Mouse (Mus musculus) adrenal gland, adult 2 months (tissue): ENCODE data around the gene Zfp524. TPM values are rescaled to one million over a fixed set of nuclear protein-coding genes. Genes with fewer than 3 reads are reported as not detected.
"Not testable (repeated sequence)": the region's sequence is repeated elsewhere in the genome, so short reads cannot be mapped to it uniquely, and the experiment has no call there.

Experiments
- DNase-seq: peaks from one replicate; pipeline ENCODE4 v3.0.0; 2021
- long read RNA-seq: library from polyadenylated mRNA; stranded (forward); transcript quantifications from one replicate; pipeline ENCODE4 v2.0.0, GENCODE M21; 2021
- polyA plus RNA-seq: library from polyadenylated mRNA; depleted of rRNA; stranded (reverse); fragments of >200 nt; gene quantifications from 2 replicates; pipeline ENCODE4 v1.2.3, GENCODE M21; 2012; rRNA removed
- total RNA-seq, 2 experiments: library from RNA; stranded (reverse); gene quantifications; 2 replicates each; pipeline ENCODE4 v1.2.3; 2021

Zfp524 gene
- total RNA-seq (10 to 100 TPM; 13.0 to 13.8 TPM), polyA plus RNA-seq (35.0 and 36.4 TPM in 2 replicates)
- long read RNA-seq, transcript Zfp524-201 (2 exons, 1,142 nt) = major isoform, 5 of 5 reads
- long read RNA-seq, partial matches to known transcripts = 0 of 5 reads
- long read RNA-seq, other reads (novel, unspliced or antisense) = 0 of 5 reads

DNA sequence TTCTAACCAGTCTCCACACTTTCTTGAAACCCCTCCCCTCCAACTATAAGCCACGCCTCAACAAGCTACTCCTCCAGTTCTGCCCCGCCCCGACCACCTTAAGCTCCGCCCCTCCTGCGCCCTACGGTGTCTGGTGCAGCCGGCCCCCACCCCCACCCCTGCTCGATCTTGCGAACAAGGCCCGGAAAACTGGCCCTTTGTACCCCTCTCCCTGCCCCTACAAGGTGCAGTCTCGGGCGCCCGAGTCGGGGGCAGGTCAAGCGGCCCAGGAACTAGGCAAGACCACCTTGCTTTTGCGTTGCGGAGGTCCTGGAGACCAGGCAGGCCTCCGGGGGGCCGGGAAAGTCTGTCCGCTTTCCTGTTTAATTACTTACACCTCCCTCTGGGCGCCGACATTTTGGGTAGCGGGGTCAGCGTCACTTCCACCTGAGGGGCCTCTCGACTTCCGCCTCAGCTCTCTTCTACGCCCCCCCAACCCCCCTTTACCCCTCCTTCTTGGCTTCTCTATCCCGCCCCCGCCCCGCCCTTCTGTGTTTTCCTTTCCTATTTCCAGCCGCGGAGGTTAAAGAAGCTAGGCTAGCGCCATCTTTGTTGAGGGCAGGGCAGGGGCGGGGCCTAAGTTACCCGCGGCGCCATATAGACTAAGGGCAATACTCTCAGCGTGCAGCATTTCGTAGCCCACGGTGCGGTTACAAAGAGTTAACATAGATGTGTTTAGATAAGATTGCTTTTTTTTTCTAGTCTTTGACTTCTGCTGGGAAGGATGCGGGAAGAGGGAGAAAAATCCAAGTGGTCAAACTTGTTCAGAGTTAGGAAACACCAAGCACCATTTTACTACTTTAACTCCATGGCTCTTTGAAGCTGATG is at the start of gene Zfp524, which contains the start of gene Fiz1:
Zfp524 (plus strand) TSS at position 165 of the 867 bp plus-strand sequence.
Fiz1 (minus strand) TSS at position 447 of the 867 bp plus-strand sequence.
- DNase-seq = peak; percentile 98

DNA sequence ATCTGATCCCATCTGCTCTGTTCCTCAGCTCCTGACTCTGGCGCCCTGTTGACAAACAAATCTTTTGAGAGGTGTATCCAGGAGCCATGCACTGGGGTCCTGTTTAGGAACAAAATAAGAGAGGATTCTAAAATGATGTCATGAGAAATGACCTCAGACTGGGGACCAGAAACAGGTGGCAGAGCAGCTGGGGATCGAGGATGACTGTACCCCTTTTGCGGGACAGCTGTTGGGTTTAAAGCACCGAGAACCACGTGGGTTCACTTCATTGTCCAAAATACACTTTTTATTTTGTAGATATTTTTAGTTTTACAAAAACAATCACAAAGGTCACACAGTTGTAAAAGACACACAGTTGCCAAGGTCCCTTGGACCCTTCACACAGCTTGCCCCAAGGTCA is 49.2 kb upstream of the Zfp524 start:
- no peak for DNase-seq

DNA sequence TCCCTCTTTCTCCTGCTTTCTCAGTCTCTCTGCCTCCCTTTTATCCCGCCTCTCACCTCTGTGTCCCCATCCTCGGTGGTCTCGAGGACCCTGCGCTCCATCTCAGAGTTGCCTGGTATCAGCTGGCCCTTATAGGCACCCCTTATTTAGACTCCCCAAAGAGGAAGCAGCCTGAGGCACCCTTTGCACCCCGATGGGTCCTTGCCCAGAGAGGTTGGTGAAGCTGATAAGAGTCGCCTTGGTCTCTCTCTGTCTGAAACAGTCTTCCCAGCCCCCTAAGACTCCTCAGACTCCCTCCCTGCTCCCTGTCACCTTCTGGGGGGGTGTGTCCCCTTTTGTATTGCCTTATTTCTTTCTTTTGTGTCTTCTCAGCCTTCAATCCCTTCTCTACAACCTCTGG is 43.1 kb upstream of the Zfp524 start, which contains the start of gene Sbk3:
Sbk3 (minus strand) TSS at position 101 of the 400 bp plus-strand sequence.
- DNase-seq = no peak

DNA sequence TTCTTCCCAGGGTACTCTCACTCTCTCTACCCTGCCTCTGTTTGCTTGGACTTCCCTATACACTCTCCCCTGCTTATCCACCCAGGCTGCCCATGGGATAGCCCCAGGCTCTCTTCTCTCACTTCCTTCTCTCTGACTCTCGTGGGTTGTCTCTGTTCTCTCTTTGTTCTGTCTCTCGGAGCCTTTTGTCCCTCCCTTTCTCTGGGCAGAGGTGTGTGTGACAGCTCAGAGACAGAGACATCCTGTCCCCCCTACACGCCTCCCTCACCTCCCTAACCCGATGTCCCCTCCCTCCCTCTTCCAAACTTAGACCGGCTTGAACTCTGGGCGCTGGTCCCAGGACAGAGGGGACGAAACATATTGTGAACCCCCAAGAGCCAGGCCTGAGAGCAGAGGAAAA is 42.5 kb upstream of the Zfp524 start:
- no peak for DNase-seq

DNA sequence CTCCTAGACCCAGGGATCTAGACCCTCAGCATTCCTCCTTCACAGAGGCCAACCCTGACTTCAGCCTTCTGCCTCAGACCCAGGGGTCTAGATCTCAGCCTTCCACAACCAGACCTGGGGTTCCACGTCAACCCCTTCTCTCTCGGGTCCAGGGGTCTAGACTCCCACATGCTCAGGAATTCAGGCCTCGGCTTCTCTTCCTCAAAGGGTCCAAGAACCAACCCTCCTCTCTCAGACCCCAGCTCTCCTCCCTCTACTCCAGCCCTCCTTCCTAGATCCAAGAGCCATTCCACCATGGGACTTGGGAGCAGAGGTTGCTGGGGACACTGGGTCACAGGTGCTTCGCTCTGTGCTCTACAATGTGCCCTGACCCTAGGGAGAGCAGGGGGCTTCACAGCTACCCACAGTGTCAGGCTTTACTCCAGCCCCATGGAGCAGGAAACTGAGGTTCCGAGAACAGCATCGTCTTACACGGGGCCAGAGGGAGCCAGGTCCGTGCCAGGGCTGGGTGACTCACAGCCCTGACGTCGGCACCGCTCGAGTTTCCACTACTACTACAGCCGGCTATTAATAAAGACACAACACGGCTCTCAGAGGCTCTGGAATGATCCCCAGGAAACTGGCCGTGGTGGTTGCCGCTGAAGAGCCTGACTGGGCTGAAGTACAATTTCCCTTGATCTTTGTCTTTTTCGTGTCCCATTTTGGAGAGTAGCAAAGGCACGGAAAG is 41.7 kb upstream of the Zfp524 start:
- DNase-seq = peak; percentile 88

GRCm38 (mm10) chr7:4975455-4975854 is 38.8 kb upstream of the Zfp524 start:
- no peak for DNase-seq

DNA sequence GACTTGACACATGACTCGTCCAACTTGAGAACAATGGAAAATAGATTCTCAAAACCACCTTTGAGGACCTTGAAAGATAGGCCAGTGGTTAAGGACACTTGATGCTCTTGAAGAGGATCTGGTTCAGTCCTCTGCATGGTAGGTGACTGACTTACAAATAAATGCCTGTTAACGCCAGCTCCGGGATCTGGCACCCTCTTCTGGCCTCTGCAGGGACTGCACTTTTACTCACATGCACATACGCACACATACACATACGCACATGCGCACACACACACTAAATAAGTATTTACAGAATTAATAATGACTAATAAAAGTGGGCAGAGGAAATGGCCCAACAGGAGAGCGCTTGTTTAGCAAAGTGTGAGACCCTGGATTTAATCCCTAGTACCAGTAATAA is 37.4 kb upstream of the Zfp524 start:
- DNase-seq = no peak

GRCm38 (mm10) chr7:4988250-4988649 is 26.0 kb upstream of the Zfp524 start:
- no peak for DNase-seq

DNA sequence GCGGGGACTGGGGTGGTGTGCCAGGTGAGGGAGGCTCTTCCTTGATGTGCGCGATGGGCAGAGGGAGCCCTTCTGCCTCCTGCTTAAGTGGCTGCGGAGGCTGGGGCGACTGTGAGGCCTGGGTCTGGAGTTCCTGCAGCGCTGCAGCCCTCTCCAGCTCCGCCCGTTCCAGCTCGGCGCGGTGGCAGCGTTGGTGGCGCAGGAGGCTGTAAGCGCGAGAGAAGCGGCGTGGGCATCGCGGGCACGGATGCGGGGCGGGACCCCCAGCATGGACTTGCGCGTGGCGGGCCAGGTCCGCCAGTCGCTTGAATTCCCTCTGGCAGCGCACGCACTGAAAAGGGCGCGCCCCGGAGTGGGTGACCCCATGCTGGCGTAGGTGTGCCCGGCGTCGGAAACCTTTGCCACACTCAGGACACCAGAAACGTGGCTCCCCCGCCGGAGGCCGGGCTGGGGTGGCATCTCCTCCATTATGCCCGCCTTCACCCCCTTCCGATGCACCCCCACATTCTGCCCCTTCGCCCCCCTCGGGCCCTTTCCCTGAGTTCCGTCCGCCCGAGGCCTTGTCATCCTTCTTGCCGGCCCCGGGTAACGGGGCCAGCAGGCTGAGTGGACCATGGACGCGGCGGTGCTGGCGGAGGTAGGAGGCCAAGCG is 20.7 kb upstream of the Zfp524 start:
- no peak for DNase-seq

DNA sequence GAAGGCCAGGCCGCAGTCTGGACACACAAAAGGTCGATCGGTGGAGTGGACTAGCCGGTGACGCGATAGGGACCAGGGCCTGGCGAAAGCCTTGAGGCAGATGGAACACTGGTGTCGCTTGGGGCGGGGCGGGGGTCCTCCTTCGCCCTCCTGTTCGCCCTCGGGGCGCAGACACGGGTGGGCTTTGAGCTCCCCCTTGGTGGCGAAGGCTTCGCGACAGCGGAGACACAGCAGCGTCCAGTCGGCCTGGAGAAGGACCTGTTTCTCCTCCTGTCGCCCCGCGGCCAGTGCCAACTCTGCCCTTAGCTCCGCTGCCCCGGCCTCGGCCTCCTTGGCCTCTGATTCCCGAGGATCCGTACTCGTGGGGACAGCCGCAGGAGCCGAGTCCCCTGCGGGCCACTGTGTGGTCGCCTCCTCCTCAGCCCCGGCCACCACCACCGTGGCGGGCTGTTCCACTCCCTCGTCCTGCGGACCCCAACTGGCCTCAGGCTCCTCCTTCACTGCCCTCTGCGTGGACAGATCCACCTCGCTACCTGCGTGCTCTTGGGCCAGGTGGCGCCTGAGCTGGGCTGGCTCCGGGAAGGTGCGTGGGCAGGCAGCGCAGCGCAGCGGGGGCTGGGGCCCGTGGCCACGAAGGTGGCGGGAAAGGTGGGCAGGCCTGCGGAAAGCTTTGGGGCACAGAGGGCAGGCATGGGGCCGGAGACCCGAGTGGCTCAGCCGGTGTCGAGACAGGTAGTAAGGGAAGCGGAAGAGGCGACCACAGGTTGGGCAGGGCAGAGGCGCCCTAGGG is 20.0 kb upstream of the Zfp524 start:
- DNase-seq = no peak

- DNase-seq = no peak
Measured at GRCm38 (mm10) chr7:4995268-4996002, 18.8 kb upstream of the Zfp524 start.

- peak; percentile 96 for DNase-seq
Measured at GRCm38 (mm10) chr7:4996003-4996895, 18.0 kb upstream of the Zfp524 start, which contains the start of gene Zfp579. Gene Zfp579, minus strand, starts transcription at chr7:4996158.

GRCm38 (mm10) chr7:4996934-4997333 is 17.3 kb upstream of the Zfp524 start:
- DNase-seq = no peak

DNA sequence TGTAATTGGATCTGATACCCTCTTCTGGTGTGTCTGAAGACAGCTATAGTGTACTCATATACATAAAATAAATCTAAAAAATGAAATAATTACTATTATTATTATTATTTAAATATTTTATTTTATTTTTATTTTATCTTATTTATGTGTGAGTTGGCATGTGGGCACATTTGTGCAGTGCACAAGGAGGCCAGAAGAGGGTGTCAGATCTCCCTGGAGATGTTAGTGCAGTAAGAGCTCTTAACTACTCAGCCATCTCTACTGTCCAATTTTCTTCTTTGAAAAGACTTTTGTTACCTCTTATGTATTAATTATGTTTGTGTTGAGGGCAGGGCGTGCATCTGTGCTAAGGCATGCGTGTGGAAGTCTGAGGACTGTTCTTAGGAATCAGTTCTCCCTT is 14.3 kb upstream of the Zfp524 start:
- DNase-seq = no peak

GRCm38 (mm10) chr7:5002876-5003275 is 11.3 kb upstream of the Zfp524 start:
- DNase-seq = not testable (repeated sequence)

DNA sequence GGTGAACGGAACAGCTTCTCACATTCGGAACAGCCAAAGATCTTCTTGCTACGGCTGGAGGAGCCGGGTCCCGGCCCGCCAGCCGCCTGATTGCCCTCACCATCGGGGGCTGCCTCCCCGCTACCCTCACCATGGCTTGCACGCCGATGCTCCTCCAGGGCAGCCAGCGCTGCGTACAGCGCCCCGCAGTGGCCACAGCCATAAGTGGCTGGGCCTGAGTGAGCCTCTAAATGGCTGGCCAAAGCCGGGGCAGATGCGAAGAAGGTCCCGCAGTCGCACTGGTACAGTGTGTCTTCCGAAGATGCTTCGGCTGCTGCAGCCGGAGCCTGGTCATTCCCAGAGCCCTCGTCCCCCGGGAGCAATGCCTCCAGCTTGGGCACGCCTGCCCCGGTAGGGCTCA is 6.0 kb upstream of the Zfp524 start:
- DNase-seq = no peak

DNA sequence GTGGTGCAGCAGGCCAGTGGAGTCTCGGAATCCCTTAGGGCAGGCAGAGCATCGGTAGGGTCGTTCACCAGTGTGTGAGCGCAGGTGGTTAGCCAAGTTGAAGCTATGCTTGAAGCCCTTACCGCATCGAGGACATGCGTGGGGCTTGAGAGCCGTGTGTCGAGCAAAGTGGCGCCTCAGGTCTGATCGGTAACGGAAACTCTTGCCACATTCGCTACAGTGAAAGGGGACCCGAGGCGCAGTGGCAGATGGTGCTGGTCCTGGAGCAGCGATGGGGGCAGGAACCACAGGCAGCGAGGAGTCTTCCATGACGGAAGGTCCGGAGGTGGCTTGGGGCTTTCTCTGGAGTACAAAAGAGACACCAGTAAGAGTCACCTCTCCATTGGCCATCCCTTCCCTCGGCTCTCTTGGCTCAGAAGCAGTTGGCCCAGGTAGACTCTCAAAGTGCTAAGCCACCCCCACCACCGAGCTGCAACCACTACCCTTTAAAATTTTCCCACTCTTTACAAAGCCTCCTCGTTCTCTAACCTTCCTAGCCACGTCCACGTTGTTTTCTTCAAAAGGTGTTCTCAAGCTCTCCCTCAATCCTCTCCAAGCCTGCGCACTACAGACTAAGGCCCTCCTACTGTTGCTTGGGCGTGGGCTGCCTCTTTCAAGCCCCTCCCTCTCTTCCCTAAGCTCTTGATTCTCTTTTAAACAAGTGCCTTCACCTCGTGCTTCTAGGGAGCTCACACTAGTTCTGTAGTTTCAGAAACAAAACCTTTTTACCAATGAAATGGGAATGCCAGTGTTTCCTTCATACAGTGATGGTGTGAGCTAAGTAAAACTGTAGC is 1.3 kb upstream of the Zfp524 start:
- no peak for DNase-seq
